Mouse (Mus musculus) heart, postnatal 0 days (tissue): ENCODE results near the gene Oas1a. TPM values are rescaled to one million over a fixed set of nuclear protein-coding genes. Genes with fewer than 3 reads are reported as not detected.
"Not testable (repeated sequence)": the region's sequence is repeated elsewhere in the genome, so short reads cannot be mapped to it uniquely, and the experiment has no call there.

ENCODE experiments used
- ATAC-seq: fragments of 200-750 bp; cut with Nextera tagmentation; 2 replicates; pipeline ENCODE4 v1.8.0; 2017; ENCODE audit warnings: low read depth, moderate number of reproducible peaks, moderate library complexity; ENCODE audit not compliant: insufficient read depth
- DNase-seq: peaks from one replicate; pipeline ENCODE4 v3.0.0-alpha.2; 2016; ENCODE audit warnings: low spot score
- H3K27ac ChIP-seq: fragments of 300-500 bp; sonication (generic); 2 replicates; pipeline ENCODE4 v1.5.1; 2014; ENCODE audit warnings: low read depth, mild to moderate bottlenecking
- H3K27me3 ChIP-seq: fragments of 300-500 bp; sonication (generic); 2 replicates; pipeline ENCODE4 v1.6.1; 2014; ENCODE audit warnings: low read length, mixed read lengths; ENCODE audit not compliant: control insufficient read depth, insufficient read depth
- H3K36me3 ChIP-seq: fragments of 300-500 bp; sonication (generic); replicated peaks from 2 replicates; pipeline ENCODE4 v1.6.1; 2014; ENCODE audit warnings: low read length, mixed read lengths; ENCODE audit not compliant: control insufficient read depth, insufficient read depth
- H3K4me1 ChIP-seq: fragments of 300-500 bp; sonication (generic); 2 replicates; pipeline ENCODE4 v1.6.1; 2014; ENCODE audit warnings: antibody characterized with exemption; ENCODE audit not compliant: control insufficient read depth, insufficient read depth
- H3K4me2 ChIP-seq: fragments of 300-500 bp; sonication (generic); 2 replicates; pipeline ENCODE4 v1.6.1; 2014; ENCODE audit warnings: low read depth, mild to moderate bottlenecking, low read length, moderate library complexity
- H3K4me3 ChIP-seq: fragments of 300-500 bp; sonication (generic); 2 replicates; pipeline ENCODE4 v1.5.1; 2014; ENCODE audit warnings: low read depth, low read length
- H3K9ac ChIP-seq: fragments of 300-500 bp; sonication (generic); replicated peaks from 2 replicates; pipeline ENCODE4 v1.6.1; 2014; ENCODE audit warnings: low read depth, low read length, mixed read lengths
- H3K9me3 ChIP-seq: fragments of 300-500 bp; sonication (generic); replicated peaks from 2 replicates; pipeline ENCODE4 v1.6.1; 2016; ENCODE audit warnings: low read length; ENCODE audit not compliant: control insufficient read depth
- CTCF ChIP-seq: IDR thresholded peaks from 2 replicates; pipeline ENCODE4 v1.5.1; 2016; ENCODE audit warnings: antibody characterized with exemption, control low read depth, low read depth
- EP300 ChIP-seq: IDR thresholded peaks from 2 replicates; pipeline ENCODE4 v1.6.1; 2016; ENCODE audit warnings: antibody characterized with exemption, low read depth
- WGBS: fragments of 180-500 bp; shearing (Covaris S2); extraction: QIAGEN DNeasy Blood & Tissue Kit; methylation state at CpG from one replicate; pipeline ENCODE4 v1.1.7; 2014; 5-methylcytosine and 5-hydroxymethylcytosine counted together
- polyA plus RNA-seq: library from polyadenylated mRNA; unstranded; fragments of >200 nt; fragmentation: Nextera tagmentation; extraction: Ambion mirVana; gene quantifications from 2 replicates; pipeline ENCODE4 v1.2.1, GENCODE M21; 2015
- total RNA-seq: library from RNA; depleted of rRNA; stranded (reverse); fragments of >200 nt; gene quantifications from 2 replicates; pipeline ENCODE4 v1.2.3, GENCODE M21; 2014; ENCODE audit warnings: low replicate concordance; rRNA removed

The Oas1a gene
- 1.5 and 5.8 TPM in 2 replicates for total RNA-seq
- 1.9 and 2.0 TPM in 2 replicates for polyA plus RNA-seq

GRCm38 (mm10) chr5:120906791-120907733 lies at the start of gene Oas1a:
TSS of gene Oas1a (minus strand) at chr5:120907521.
- H3K27ac ChIP-seq, H3K4me1 ChIP-seq, ATAC-seq, DNase-seq, H3K9ac ChIP-seq, H3K9me3 ChIP-seq, H3K27me3 ChIP-seq, H3K36me3 ChIP-seq: not testable (repeated sequence)
- H3K4me2 ChIP-seq = peak within 1 kb of the TSS; percentile 16; the same call in 1 of the 2 replicates
- 28% methylated on average over 9 of the region's 12 CpGs for WGBS
- peak within 1 kb of the TSS; percentile 12; the same call in 1 of the 2 replicates for H3K4me3 ChIP-seq

- ATAC-seq = no peak
Measured at GRCm38 (mm10) chr5:120953974-120954373, 46.7 kb upstream of the Oas1a start.

GRCm38 (mm10) chr5:120952242-120952770 lies 45.0 kb upstream of the Oas1a start:
- 56% methylated on average over 10 of the region's 10 CpGs for WGBS
- no peaks in the 10 kb centered on the region for H3K27me3 ChIP-seq
- no peak overlapping the region for H3K4me3 ChIP-seq
- no peak for DNase-seq
- no peak overlapping the region for H3K27ac ChIP-seq
- no peak for TF ChIP-seq CTCF
- no peak for TF ChIP-seq EP300
- no peaks in the 10 kb centered on the region for H3K36me3 ChIP-seq
- H3K4me1 ChIP-seq = no peaks in the 10 kb centered on the region
- no peak overlapping the region for H3K4me2 ChIP-seq
- no peak for ATAC-seq
- H3K9ac ChIP-seq = no peak overlapping the region
- no peaks in the 10 kb centered on the region for H3K9me3 ChIP-seq

More at GRCm38 (mm10) chr5:120953974-120954373, 46.7 kb upstream of the Oas1a start:
- no peak for DNase-seq
- TF ChIP-seq EP300 (no peak), CTCF (peak; percentile 54)
- H3K4me1 ChIP-seq = no peaks in the 10 kb centered on the region
- no peaks in the 10 kb centered on the region for H3K9me3 ChIP-seq
- H3K4me3 ChIP-seq = no peak overlapping the region
- no peak overlapping the region for H3K4me2 ChIP-seq
- H3K36me3 ChIP-seq = no peaks in the 10 kb centered on the region
- no peak overlapping the region for H3K9ac ChIP-seq
- no peak overlapping the region for H3K27ac ChIP-seq
- no peaks in the 10 kb centered on the region for H3K27me3 ChIP-seq
- 19% methylated on average over 5 of the region's 5 CpGs for WGBS

GRCm38 (mm10) chr5:120942076-120942475 lies 34.8 kb upstream of the Oas1a start:
- H3K9me3 ChIP-seq = no peaks in the 10 kb centered on the region
- WGBS = 53% methylated on average over 10 of the region's 10 CpGs
- no peak overlapping the region for H3K4me3 ChIP-seq
- ATAC-seq (no peak), DNase-seq (no peak)
- no peak overlapping the region for H3K27ac ChIP-seq
- H3K36me3 ChIP-seq = no peaks in the 10 kb centered on the region
- H3K9ac ChIP-seq = no peak overlapping the region
- H3K27me3 ChIP-seq = no peaks in the 10 kb centered on the region
- H3K4me2 ChIP-seq = no peak overlapping the region
- no peaks in the 10 kb centered on the region for H3K4me1 ChIP-seq
- TF ChIP-seq EP300 = no peak
- no peak for TF ChIP-seq CTCF

- 33% methylated on average over 8 of the region's 8 CpGs for WGBS
- Histone ChIP-seq H3K9ac (no peak overlapping the region), H3K4me3 (no peak overlapping the region), H3K27me3 (no peaks in the 10 kb centered on the region), H3K4me2 (no peak overlapping the region), H3K9me3 (no peaks in the 10 kb centered on the region), H3K27ac (no peak overlapping the region), H3K4me1 (no peaks in the 10 kb centered on the region), H3K36me3 (no peaks in the 10 kb centered on the region)
- no peak for DNase-seq
- TF ChIP-seq EP300 = no peak
- TF ChIP-seq CTCF = no peak
- ATAC-seq = no peak
Measured at GRCm38 (mm10) chr5:120938586-120938985, 31.3 kb upstream of the Oas1a start.
